Mouse (Mus musculus) kidney, embryonic 14.5 days (tissue): ENCODE data around the gene Surf2. TPM values are rescaled to one million over a fixed set of nuclear protein-coding genes. Genes with fewer than 3 reads are reported as not detected.

Experiments
- ATAC-seq: fragments of 200-750 bp; cut with Nextera tagmentation; 2 replicates; pipeline ENCODE4 v1.8.0; 2017; ENCODE audit warnings: moderate number of reproducible peaks, mild to moderate bottlenecking, moderate TSS enrichment, moderate library complexity; ENCODE audit not compliant: low FRiP score, low TSS enrichment
- H3K27ac ChIP-seq: fragments of 300-500 bp; sonication (generic); 2 replicates; pipeline ENCODE4 v1.5.1; 2014; ENCODE audit warnings: low read depth, mild to moderate bottlenecking, low read length, moderate library complexity, mixed read lengths
- H3K27me3 ChIP-seq: fragments of 300-500 bp; sonication (generic); 2 replicates; pipeline ENCODE4 v1.6.1; 2014; ENCODE audit warnings: mild to moderate bottlenecking, low read length; ENCODE audit not compliant: control insufficient read depth, insufficient read depth
- H3K36me3 ChIP-seq: fragments of 300-500 bp; sonication (generic); 2 replicates; pipeline ENCODE4 v1.6.1; 2014; ENCODE audit warnings: low read length, mixed read lengths; ENCODE audit not compliant: control insufficient read depth, insufficient read depth
- H3K4me1 ChIP-seq: fragments of 300-500 bp; sonication (generic); 2 replicates; pipeline ENCODE4 v1.6.1; 2014; ENCODE audit warnings: low read length, mixed read lengths; ENCODE audit not compliant: control insufficient read depth, insufficient read depth
- H3K4me2 ChIP-seq: fragments of 300-500 bp; sonication (generic); replicated peaks from 2 replicates; pipeline ENCODE4 v1.6.1; 2014; ENCODE audit warnings: low read depth, mild to moderate bottlenecking, low read length
- H3K4me3 ChIP-seq: fragments of 300-500 bp; sonication (generic); 2 replicates; pipeline ENCODE4 v1.5.1; 2014; ENCODE audit warnings: mild to moderate bottlenecking, low read length
- H3K9ac ChIP-seq: fragments of 300-500 bp; sonication (generic); 2 replicates; pipeline ENCODE4 v1.6.1; 2014; ENCODE audit warnings: low read depth, mild to moderate bottlenecking, low read length, moderate library complexity
- H3K9me3 ChIP-seq: fragments of 300-500 bp; sonication (generic); 2 replicates; pipeline ENCODE4 v1.6.1; 2016; ENCODE audit warnings: low read length; ENCODE audit not compliant: control insufficient read depth
- WGBS: fragments of 180-500 bp; shearing (Covaris S2); extraction: QIAGEN DNeasy Blood & Tissue Kit; methylation state at CpG from one replicate; pipeline ENCODE4 v1.1.7; 2014; 5-methylcytosine and 5-hydroxymethylcytosine counted together
- polyA plus RNA-seq: library from polyadenylated mRNA; unstranded; fragments of >200 nt; fragmentation: Nextera tagmentation; extraction: Ambion mirVana; gene quantifications from 2 replicates; pipeline ENCODE4 v1.2.1, GENCODE M21; 2014

Surf2 gene
- polyA plus RNA-seq, 1 experiment from 2014 or later = 40.1 TPM

- peak within 1 kb of the TSS; percentile 94 for H3K9ac ChIP-seq
- H3K4me1 ChIP-seq = peaks cover 10% of the 10 kb centered on the region
- peak; percentile 95 for ATAC-seq
- no peaks in the 10 kb centered on the region for H3K9me3 ChIP-seq
- H3K4me2 ChIP-seq = peak within 1 kb of the TSS; percentile 86
- H3K4me3 ChIP-seq = peak within 1 kb of the TSS; percentile 85
- H3K27ac ChIP-seq = peak within 1 kb of the TSS; percentile 98
- H3K27me3 ChIP-seq = no peaks in the 10 kb centered on the region
- WGBS = under 1% methylated on average over 50 of the region's 50 CpGs
- H3K36me3 ChIP-seq = peaks cover 28% of the 10 kb centered on the region
These were observed 48.0 kb downstream of the Surf2 start, which contains the start of gene Rexo4 for GRCm38 (mm10) chr2:26963923-26964723. TSS of gene Rexo4 (minus strand) at chr2:26964386.

DNA sequence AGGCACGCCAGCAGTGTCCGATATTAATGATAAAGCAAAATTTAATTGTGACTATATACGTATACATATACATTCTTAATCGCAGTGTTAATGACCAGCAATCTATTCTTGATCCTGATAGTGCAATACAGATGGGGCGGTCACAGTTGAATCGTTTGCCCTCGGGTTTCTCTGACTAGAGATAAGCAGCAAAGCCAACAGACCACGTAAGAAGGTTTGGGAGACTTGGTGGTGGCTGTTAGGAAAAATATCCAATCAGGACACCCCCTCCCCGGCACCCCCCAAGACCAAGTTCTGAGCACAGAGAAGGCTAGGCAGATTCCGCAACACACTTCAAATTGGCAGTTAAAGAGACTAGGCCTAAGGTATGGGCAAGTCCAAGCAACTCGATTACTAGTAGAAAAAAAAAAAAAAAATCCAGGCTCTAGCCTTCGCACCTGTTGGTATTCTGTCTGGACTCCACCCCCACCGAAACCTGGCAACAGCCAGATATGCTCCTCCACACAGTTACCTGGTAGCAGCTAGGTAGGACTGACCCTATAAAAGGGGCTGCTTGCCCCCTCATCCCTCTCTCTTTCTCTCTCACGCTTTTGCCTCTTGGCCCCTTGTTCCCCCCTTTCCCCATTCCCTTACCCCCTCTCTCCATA lies 48.7 kb downstream of the Surf2 start:
- H3K4me3 ChIP-seq = peak overlapping the region; percentile 85
- peak overlapping the region; percentile 98 for H3K27ac ChIP-seq
- ATAC-seq = peak; percentile 3; the same call in 1 of the 2 replicates
- peak overlapping the region; percentile 94 for H3K9ac ChIP-seq
- WGBS = 19% methylated on average over 14 of the region's 14 CpGs
- no peaks in the 10 kb centered on the region for H3K27me3 ChIP-seq
- peaks cover 23% of the 10 kb centered on the region for H3K36me3 ChIP-seq
- H3K9me3 ChIP-seq = no peaks in the 10 kb centered on the region
- peak overlapping the region; percentile 86 for H3K4me2 ChIP-seq
- peaks cover 10% of the 10 kb centered on the region for H3K4me1 ChIP-seq

GRCm38 (mm10) chr2:26967262-26967661 lies 51.1 kb downstream of the Surf2 start:
- no peaks in the 10 kb centered on the region for H3K27me3 ChIP-seq
- no peak overlapping the region for H3K4me2 ChIP-seq
- no peaks in the 10 kb centered on the region for H3K9me3 ChIP-seq
- ATAC-seq = no peak
- no peak overlapping the region for H3K27ac ChIP-seq
- peaks cover under 1% of the 10 kb centered on the region; the same call in 1 of the 2 replicates for H3K36me3 ChIP-seq
- no peak overlapping the region for H3K4me3 ChIP-seq
- WGBS = 81% methylated on average over 2 of the region's 2 CpGs
- H3K4me1 ChIP-seq = peaks cover 6% of the 10 kb centered on the region; the same call in 1 of the 2 replicates
- H3K9ac ChIP-seq = no peak overlapping the region

Other genes starting within 250 kb of the Surf2 start
- not detected in 2 replicates for gene Lcn4, start 245.1 kb upstream of the Surf2 start, polyA plus RNA-seq
- not detected in 2 replicates for gene Abo, start 51.4 kb upstream of the Surf2 start, polyA plus RNA-seq
- 14.6 and 19.0 TPM in 2 replicates for gene Surf6, start 13.5 kb upstream of the Surf2 start, polyA plus RNA-seq
- 27.0 and 35.2 TPM in 2 replicates for gene Med22, start 5.7 kb upstream of the Surf2 start, polyA plus RNA-seq
- 790 and 884 TPM in 2 replicates for gene Rpl7a, start 5.6 kb upstream of the Surf2 start, polyA plus RNA-seq
- 48.1 and 51.1 TPM in 2 replicates for gene Surf1, start 163 bp downstream of the Surf2 start, polyA plus RNA-seq
- 124 and 187 TPM in 2 replicates for gene Surf4, start 17.6 kb downstream of the Surf2 start, polyA plus RNA-seq
- 0.09 TPM in 1 of 2 replicates, not detected in the other for gene Stkld1, start 17.7 kb downstream of the Surf2 start, polyA plus RNA-seq
- 37.5 and 49.7 TPM in 2 replicates for gene Rexo4, start 48.0 kb downstream of the Surf2 start, polyA plus RNA-seq
- 0.05 and 0.06 TPM in 2 replicates for gene Adamts13, start 57.0 kb downstream of the Surf2 start, polyA plus RNA-seq
- gene Cacfd1, start 93.6 kb downstream of the Surf2 start, polyA plus RNA-seq = 36.7 and 56.5 TPM in 2 replicates
- gene Slc2a6, start 111.6 kb downstream of the Surf2 start, polyA plus RNA-seq = 0.37 and 0.64 TPM in 2 replicates
- 0.54 TPM in 1 of 2 replicates, not detected in the other for gene Mymk, start 155.8 kb downstream of the Surf2 start, polyA plus RNA-seq
- gene Adamtsl2, start 163.0 kb downstream of the Surf2 start, polyA plus RNA-seq = 0.51 and 0.65 TPM in 2 replicates
- not detected in 2 replicates for gene Fam163b, start 226.1 kb downstream of the Surf2 start, polyA plus RNA-seq
- not detected in 2 replicates for gene Dbh, start 248.9 kb downstream of the Surf2 start, polyA plus RNA-seq